Mouse (Mus musculus): ENCODE measurements around the gene Rln3.
A peak's percentile ranks its signal among the peaks of the same experiment; 100 is the strongest.

DNA sequence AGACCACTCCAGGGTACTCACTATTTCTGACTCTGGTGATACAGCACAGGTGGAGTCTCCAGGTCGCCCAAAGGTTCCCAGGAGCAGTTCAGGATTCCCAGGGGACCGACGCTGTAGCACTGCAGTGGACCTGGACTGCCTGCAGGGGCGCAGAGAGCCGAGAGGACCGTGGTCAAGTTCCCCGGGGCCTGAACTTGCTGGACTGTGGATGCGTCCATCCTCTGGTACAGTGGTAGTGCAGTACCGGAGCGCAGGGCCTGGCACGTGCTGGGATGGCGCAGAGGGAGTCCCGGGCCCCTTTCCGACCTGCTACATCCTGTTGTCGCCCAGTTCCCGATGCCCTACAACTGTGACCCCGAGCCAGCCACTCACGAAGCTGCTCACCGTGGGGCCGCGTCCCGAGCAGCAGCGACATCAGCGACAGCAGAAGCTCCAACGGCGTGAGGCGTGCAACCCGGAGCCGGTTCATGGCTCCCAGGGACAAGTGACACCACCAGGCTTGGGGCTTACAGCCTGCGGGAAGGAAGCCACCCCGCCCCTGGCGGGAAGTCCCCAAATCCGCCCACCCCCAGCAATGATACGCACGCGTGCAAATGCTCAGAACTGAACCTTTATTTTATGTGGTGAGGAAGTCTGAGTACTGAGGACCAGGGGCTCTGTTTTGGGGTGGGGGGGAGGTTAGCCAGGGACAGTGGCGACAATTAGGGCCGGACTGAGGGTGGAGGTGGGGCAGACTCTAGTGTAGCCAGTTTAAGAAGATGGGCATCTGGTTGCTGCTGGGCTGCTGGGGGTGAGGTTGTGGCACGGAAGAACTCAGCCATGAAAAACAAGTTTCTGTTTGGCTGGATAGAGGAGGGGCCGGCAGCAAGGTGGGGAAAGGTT is 2.5 kb downstream of the Rln3 start, which contains the start of gene Il27ra:
- TF ChIP-seq CTCF (IDR thresholded peaks at IDR 0.05; ENCODE audit: borderline replicate concordance, insufficient read depth, low read length) (peak; percentile 61; the same call in 1 of the 2 replicates), POLR2A (IDR thresholded peaks at IDR 0.05; ENCODE audit: low read depth, low read length) (no peak)

All from embryonic fibroblast, embryonic 13.5 days (primary cell).